Mouse (Mus musculus): ENCODE results near the gene Tmem132a.

DNA sequence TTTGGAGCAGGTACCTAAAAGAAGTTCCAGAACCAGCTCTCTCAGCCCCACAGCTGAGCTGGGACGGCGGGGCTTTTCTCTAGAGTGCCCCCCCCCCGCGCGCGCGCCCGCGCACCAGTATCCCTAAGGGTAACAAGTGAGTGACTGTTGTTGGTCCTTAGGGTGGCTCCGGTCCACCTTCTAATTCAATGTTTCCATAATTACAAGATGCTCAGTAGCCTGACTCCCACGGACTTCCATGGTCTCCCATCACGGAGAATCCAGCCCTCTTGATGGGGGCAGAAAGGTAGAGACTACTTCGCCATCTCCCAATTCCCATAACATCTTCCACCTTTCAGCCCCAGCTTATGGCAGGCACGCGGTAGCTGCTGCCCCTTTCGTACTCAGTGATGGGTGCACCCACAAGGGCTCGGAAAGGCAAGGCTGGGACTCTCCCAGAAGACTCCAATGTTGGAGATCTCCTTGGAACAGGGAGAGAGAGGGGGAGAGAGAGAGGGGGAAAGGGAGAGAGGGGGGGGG is 1.1 kb downstream of the Tmem132a start:
- no peak for TF ChIP-seq CTCF (IDR thresholded peaks at IDR 0.05; ENCODE audit: low read depth)
- TF ChIP-seq EP300 (IDR thresholded peaks at IDR 0.05; ENCODE audit: low read depth): no peak

Measured in liver, postnatal 0 days (tissue).